Mouse (Mus musculus) olfactory bulb, adult 2 months (tissue): ENCODE results near the gene Ptpn3. TPM values are rescaled to one million over a fixed set of nuclear protein-coding genes. Genes with fewer than 3 reads are reported as not detected.

Experiments
- H3K27ac ChIP-seq: fragments of 200-500 bp; 2 replicates; pipeline ENCODE4 v1.5.1; 2012; ENCODE audit warnings: low read depth, low read length; ENCODE audit not compliant: insufficient read depth
- H3K4me1 ChIP-seq: fragments of 200-500 bp; 2 replicates; pipeline ENCODE4 v1.6.1; 2012; ENCODE audit warnings: low read length; ENCODE audit not compliant: control insufficient read depth, insufficient read depth
- H3K4me3 ChIP-seq: fragments of 200-500 bp; 2 replicates; pipeline ENCODE4 v1.5.1; 2012; ENCODE audit warnings: mild to moderate bottlenecking, low read depth, low read length, moderate library complexity; ENCODE audit not compliant: insufficient read depth
- CTCF ChIP-seq: fragments of 200-500 bp; IDR thresholded peaks from 2 replicates; pipeline ENCODE4 v1.5.1; 2012; ENCODE audit warnings: low read depth, mild to moderate bottlenecking, low read length, moderate library complexity; ENCODE audit not compliant: insufficient read depth
- POLR2A ChIP-seq: fragments of 200-500 bp; IDR thresholded peaks from 2 replicates; pipeline ENCODE4 v1.6.1; 2012; ENCODE audit warnings: mild to moderate bottlenecking, low read depth, low read length, moderate library complexity; ENCODE audit not compliant: insufficient read depth
- WGBS: fragments of 180-500 bp; shearing (Covaris S2); methylation state at CpG from one replicate; pipeline ENCODE4 v1.1.7; 2018; 5-methylcytosine and 5-hydroxymethylcytosine counted together
- polyA plus RNA-seq: library from polyadenylated mRNA; stranded (reverse); fragments of >200 nt; gene quantifications from 2 replicates; pipeline ENCODE4 v1.2.4, GENCODE M21; 2012; ENCODE audit warnings: low replicate concordance; ENCODE audit not compliant: missing spikeins, insufficient read depth, insufficient read length

Gene Ptpn3
- not detected in 2 replicates for polyA plus RNA-seq

DNA sequence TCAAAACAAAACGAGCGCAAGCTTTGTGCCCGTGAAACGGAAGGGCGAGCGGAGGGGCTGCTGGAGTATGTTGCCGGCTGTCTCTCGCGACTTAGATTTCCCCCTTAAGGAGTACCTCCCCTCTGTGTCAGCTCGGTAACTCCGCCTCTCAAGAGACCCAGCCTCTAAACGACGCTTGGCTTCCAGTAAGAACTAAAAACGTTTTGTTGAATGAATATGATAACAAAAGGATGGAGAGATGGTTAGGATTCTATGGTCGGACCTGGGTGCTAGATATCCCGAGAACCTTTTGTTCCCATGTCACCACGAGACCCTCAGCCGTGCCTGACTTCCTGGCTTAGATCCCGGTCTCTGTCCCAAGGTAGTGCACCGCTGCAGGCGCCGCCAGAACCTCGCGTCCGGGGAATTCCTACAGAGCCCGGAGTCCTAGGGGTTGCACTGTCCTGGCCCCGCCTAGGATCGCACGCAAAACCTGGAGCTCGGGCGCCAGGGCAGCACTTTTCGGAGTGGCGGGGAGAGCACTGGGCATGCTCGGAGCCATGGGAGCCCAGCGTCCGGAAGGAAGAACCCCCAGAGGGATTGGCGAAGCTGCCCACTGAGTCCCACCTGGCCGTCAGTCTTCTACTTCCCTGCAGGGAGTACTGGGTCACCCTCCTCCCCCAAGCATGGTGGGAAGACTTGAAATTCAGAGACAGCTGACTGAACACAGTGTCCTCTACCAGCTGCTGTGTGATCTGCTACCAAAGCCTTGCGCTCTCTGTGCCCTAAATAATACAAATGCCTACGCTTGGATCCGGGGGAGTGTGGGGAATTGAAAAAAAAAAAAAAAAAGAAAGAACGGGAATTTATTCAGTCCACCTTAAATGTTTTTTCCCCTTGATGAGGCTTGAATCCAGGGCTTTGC, at the start of gene Ptpn3:
Gene Ptpn3, minus strand, starts transcription at position 428 of the 904 bp plus-strand sequence.
- H3K4me3 ChIP-seq, result peak within 1 kb of the TSS; percentile 97
- peaks cover 20% of the 10 kb centered on the region for H3K4me1 ChIP-seq
- under 1% methylated on average over 42 of the region's 42 CpGs for WGBS
- H3K27ac ChIP-seq, result peak within 1 kb of the TSS; percentile 13
- TF ChIP-seq POLR2A (no peak; the same call in 1 of the 2 replicates), CTCF (no peak)

DNA sequence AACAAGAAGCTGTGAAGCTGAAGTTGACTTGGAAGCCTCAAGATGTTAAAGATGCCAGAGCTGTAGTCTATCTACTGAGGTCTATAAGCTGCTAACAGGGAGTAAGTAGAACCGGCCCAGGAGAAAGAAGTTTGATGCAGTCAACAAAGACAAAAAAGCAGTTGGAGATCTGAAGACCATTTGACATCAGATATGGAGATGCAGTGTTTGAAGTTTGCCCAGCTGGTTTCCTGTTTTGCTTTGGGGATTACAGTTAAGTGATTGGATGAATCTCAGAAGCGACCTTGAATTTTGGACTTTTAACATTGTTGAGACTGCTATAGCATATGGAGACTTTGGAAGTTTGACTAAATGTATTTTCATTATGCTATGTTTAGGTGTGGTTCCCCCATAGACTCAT, 48.9 kb upstream of the Ptpn3 start:
- TF ChIP-seq CTCF, result no peak
- no peak for TF ChIP-seq POLR2A
- Histone ChIP-seq H3K4me1 (no peaks in the 10 kb centered on the region), H3K27ac (no peak overlapping the region), H3K4me3 (no peak overlapping the region)
- 93% methylated on average over 2 of the region's 2 CpGs for WGBS

DNA sequence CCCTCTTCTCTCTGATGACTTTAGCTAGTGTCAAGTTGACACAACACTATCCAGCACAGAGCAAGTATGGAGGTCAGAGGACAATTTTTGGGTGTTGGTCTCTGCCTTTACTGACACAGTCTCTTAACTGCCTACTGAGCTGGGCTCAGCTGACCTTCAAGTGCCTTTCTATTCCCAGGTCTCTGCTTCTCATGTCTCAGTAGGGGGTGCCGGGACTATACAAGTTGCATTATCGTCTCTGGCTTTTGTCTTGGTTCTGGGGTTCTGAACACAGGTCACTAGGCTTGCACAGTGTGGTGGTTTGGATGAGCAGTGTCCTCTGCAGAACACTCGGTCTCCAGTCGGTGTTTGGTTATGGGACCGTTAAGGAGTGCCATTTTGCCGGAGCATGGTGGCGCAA, 42.4 kb upstream of the Ptpn3 start:
- WGBS, result 95% methylated on average over 7 of the region's 7 CpGs
- TF ChIP-seq CTCF (no peak), POLR2A (no peak)

DNA sequence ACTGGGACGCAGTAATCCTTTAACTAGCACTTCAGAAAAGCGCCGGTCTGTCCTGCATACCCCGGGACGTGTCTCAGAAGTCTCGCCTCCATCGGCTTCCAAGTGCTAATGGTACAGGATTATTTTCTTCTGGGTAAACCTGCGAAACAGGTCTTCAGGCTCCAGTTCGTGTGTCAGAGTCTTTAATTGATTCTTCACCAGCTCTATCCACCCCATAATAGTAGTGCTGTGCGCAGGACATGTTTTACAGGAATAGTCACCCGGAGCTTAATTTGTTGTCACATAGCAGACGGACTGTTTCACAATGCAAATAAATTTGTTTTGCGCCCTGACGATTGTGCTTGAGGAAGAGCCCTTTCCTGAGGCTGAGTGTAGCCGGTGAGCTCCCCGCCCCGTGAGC, 37.3 kb upstream of the Ptpn3 start:
- 88% methylated on average over 17 of the region's 17 CpGs for WGBS
- no peaks in the 10 kb centered on the region for H3K4me1 ChIP-seq
- H3K27ac ChIP-seq, result no peak overlapping the region
- no peak for TF ChIP-seq CTCF
- no peak for TF ChIP-seq POLR2A
- H3K4me3 ChIP-seq, result no peak overlapping the region

More for the DNA sequence above, 42.4 kb upstream of the Ptpn3 start:
- Histone ChIP-seq H3K4me3 (no peak overlapping the region), H3K4me1 (no peaks in the 10 kb centered on the region), H3K27ac (no peak overlapping the region)

DNA sequence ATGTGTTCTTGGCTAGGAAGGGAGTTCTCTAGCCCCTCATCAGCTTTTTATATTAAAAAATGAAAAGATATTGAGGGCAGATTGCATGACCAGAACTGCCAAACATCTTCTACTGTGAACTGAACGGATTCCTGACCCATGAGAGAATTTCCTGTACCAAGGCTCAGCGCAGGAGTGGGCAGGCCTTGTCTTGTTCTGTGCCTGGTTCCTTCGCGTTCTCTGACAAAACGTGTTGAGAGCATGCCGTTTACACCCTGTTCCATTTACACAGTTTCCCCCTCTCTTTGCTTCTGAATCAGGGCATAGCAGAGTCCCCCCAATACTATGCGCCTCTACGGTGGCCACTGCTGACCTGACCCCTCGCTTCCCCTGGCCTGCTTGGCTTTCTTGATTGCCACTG, 36.4 kb upstream of the Ptpn3 start:
- Histone ChIP-seq H3K27ac (no peak overlapping the region), H3K4me1 (no peaks in the 10 kb centered on the region), H3K4me3 (no peak overlapping the region)
- WGBS, result 92% methylated on average over 9 of the region's 9 CpGs
- TF ChIP-seq CTCF, result no peak
- TF ChIP-seq POLR2A, result no peak

DNA sequence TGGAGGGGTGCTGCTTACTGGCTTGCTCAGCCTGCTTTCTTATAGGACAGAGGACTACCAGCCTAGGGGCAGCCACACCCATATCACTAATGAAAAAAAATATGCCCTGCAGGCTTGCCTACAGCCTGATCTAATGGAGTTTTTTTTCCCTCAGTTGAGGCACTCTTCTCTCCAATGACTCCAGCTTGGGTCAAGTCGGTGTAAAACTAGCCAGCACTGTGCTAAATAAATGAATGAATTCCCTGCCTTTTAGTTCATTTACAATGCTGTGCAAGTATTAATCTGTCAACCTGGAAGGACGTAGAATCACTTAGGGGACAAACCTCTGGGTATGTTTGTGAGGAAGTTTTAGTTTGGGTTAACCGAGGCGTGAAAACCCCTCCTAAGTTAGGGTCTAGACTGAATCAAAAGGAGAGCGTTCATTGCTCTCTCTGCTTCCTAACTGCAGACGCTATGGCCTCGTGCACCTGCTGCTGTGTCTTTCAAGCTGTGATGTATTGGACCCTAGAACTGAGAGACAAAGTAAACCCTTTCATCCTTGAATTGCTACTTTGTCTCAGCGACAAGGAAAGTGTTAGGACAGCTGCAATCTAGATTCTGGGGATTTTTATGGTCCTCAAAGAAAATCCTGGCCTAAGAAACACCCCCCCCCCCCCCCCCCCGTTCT, 33.5 kb upstream of the Ptpn3 start:
- no peak overlapping the region for H3K4me3 ChIP-seq
- TF ChIP-seq CTCF (no peak), POLR2A (no peak)
- H3K27ac ChIP-seq, result no peak overlapping the region
- H3K4me1 ChIP-seq, result no peaks in the 10 kb centered on the region
- WGBS, result 41% methylated on average over 9 of the region's 9 CpGs

DNA sequence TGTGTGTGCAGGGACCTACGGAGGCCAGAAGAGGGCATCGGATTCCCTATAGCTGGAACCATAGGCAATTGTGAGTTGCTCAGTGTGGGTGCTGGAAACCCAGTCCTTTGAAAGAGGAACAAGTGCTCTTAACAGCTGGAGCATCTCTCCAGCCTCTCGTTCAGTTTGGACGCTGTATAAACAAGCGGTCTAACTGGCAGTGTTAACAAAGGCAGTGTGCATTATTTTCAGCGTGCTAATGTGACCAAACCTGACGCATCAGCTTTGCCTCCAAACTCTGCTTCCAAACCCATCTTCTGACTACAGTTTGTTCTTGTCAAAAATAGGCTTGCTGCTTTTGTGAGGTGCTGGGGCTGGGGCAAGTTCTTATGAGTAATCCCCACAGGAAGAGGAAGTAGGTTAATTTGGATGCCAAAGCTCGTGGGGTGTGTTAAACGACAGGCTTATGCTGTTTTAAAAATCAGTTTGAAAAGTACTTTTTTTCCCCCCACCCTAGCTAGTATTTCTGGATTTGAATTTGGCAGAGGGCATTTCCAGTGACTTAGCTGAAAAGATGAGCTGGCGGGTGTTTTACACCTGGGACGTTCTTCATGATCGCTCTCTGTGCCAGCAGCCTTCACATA, 32.4 kb upstream of the Ptpn3 start:
- Histone ChIP-seq H3K4me3 (no peak overlapping the region), H3K27ac (no peak overlapping the region), H3K4me1 (no peaks in the 10 kb centered on the region)
- TF ChIP-seq CTCF (no peak), POLR2A (no peak)
- 87% methylated on average over 12 of the region's 12 CpGs for WGBS

DNA sequence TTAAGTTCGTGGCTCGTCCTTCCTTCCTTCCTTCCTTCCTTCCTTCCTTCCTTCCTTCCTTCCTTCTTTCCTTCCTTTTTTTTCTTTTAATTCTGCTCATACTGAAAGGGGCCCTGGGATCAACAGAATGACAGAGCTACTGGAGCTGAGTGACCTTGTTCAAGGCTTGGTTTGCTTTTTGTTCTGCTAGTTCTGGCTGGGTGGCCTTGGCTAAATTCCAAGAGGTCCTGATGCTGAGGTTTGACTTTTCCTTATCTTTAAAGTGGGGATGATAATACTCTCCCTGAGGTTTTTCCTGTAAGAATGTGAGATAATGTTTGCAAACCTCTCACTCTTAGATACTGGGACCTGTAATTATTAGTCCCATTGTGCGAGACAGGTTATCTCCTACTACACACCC, 30.9 kb upstream of the Ptpn3 start:
- no peak for TF ChIP-seq CTCF
- TF ChIP-seq POLR2A, result no peak
- H3K4me1 ChIP-seq, result no peaks in the 10 kb centered on the region
- H3K4me3 ChIP-seq, result no peak overlapping the region
- H3K27ac ChIP-seq, result no peak overlapping the region
- WGBS, result 78% methylated on average over 3 of the region's 3 CpGs
